Mouse (Mus musculus): ENCODE data around the gene Tnk2. TPM values are rescaled to one million over a fixed set of nuclear protein-coding genes. Genes with fewer than 3 reads are reported as not detected.

Gene Tnk2
- polyA plus RNA-seq, 1 experiment, result 155 TPM

GRCm38 (mm10) chr16:32678812-32679211, 35.1 kb downstream of the Tnk2 start:
- TF ChIP-seq GATA1 (IDR thresholded peaks at IDR 0.05; ENCODE audit: low read length), result no peak

DNA sequence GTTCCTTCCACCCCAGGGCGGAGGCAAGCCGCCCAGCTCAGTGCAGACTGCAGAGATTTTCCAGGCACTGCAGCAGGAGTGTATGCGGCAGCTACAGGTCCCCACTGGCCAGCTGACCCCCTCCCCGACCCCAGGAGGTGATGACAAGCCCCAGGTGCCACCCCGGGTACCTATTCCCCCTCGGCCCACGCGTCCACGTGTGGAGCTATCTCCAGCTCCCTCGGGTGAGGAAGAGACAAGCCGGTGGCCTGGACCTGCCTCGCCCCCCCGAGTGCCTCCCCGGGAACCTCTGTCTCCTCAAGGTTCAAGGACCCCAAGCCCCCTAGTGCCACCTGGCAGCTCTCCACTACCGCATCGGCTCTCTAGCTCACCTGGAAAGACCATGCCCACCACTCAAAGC, 36.3 kb downstream of the Tnk2 start:
- no peak for TF ChIP-seq GATA1 (IDR thresholded peaks at IDR 0.05; ENCODE audit: low read length)

DNA sequence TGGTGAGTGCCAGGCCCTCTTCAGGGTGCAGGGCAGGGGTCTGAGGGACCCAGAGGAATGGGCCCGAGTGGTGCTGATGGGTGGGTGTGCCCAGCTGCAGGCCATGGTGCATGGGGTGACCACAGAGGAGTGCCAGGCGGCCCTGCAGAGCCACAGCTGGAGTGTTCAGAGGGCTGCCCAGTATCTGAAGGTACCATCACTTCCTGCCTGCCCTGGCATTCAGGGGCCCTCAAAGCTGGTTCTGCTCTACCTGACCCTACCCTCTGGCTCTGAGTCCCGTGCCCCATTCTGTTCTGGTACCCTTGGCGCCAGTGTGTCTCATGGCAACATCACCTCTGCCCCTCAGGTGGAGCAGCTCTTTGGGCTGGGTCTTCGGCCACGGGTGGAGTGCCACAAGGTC, 37.1 kb downstream of the Tnk2 start:
- TF ChIP-seq GATA1 (IDR thresholded peaks at IDR 0.05; ENCODE audit: low read length), result no peak

- TF ChIP-seq GATA1 (IDR thresholded peaks at IDR 0.05; ENCODE audit: low read length), result no peak
Measured at GRCm38 (mm10) chr16:32682194-32682593, 38.5 kb downstream of the Tnk2 start.

GRCm38 (mm10) chr16:32682841-32683240, 39.2 kb downstream of the Tnk2 start:
- TF ChIP-seq GATA1 (IDR thresholded peaks at IDR 0.05; ENCODE audit: low read length), result no peak

DNA sequence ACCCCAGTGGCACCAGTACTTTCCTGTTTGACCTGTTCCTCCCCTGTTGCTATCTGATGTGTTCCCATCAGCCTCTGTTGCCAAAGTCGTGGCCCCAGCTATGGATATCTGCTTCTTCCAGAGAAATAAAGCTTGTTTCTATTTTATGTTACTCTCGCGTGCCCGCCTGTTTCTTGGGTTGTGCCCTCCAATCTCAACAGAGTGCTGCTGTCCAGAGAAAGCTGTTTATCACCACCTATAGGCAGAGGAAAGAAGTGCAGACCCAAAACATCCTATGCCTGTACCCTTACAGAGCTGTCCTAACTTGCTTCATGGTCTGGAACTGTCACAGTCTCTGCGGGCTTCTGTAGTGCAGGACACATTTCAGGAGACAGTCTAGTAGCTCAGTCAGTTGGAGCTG, 39.7 kb downstream of the Tnk2 start:
- no peak for TF ChIP-seq GATA1 (IDR thresholded peaks at IDR 0.05; ENCODE audit: low read length)

GRCm38 (mm10) chr16:32685405-32685804, 41.7 kb downstream of the Tnk2 start:
- TF ChIP-seq GATA1 (IDR thresholded peaks at IDR 0.05; ENCODE audit: low read length), result no peak

DNA sequence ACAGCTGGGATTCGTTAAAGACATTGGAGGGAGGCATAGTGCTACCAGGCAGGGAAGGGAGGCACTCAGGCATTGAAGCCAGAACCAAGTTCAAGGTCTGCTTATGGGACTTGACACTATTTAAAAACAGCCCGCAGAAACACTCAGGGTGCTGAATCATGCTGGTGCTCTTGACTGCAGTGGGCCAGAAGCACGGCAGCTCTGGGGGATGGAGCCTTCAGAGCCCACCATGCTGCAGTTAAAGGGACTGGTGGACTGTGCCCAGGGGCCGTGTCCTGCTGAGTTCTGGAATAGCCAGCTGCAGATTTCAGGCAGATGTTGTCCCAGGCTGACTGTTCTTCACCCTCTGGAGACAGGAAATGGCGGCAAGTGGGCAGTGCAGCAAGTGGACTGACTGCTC, 42.3 kb downstream of the Tnk2 start:
- no peak for TF ChIP-seq GATA1 (IDR thresholded peaks at IDR 0.05; ENCODE audit: low read length)

DNA sequence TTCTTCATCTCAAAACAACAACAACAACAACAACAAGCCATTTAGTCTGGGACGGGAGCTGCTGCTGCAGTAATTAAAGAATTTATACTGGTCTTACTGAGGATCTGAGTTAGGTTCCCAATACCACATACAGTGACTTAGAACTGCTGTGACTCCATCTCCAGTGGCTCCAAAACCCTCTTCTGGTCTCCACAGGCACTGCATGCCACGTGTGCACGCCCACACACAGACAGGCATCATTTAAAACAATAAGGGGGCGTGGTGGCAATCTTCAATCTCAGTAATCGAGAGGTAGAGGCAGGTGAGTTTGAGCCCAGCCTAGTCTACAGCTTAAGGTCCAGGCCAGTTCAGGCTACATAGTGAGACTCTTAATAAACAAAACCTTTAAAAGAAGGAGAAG, 43.5 kb downstream of the Tnk2 start:
- TF ChIP-seq GATA1 (IDR thresholded peaks at IDR 0.05; ENCODE audit: low read length), result no peak

GRCm38 (mm10) chr16:32688770-32689169, 45.1 kb downstream of the Tnk2 start:
- TF ChIP-seq GATA1 (IDR thresholded peaks at IDR 0.05; ENCODE audit: low read length), result no peak

DNA sequence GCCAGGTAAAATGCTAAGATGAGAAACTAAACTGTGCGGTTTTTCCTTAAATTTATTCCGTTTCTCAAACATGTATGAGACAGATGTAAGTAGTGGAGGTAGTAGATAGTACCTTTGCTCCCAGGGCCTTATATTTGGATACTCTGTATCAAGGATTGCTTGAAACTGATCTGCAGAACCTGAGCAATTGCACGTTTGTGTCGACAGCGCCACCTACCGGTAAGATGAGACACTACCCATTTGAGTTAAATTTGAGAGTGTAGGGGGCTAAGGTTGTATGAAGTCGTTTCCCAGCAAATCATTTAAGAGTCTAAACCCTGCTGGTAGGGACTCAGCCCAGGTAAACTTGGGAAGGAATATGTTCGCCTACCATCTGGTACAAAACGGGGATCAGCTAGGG, 45.8 kb downstream of the Tnk2 start:
- TF ChIP-seq GATA1 (IDR thresholded peaks at IDR 0.05; ENCODE audit: low read length), result no peak

- no peak for TF ChIP-seq GATA1 (IDR thresholded peaks at IDR 0.05; ENCODE audit: low read length)
Measured at GRCm38 (mm10) chr16:32696841-32697464, 53.3 kb downstream of the Tnk2 start.

GRCm38 (mm10) chr16:32697665-32698446, 54.2 kb downstream of the Tnk2 start:
- no peak for TF ChIP-seq GATA1 (IDR thresholded peaks at IDR 0.05; ENCODE audit: low read length)

GRCm38 (mm10) chr16:32698550-32698949, 54.9 kb downstream of the Tnk2 start:
- no peak for TF ChIP-seq GATA1 (IDR thresholded peaks at IDR 0.05; ENCODE audit: low read length)

GRCm38 (mm10) chr16:32703312-32703912, 59.7 kb downstream of the Tnk2 start:
- TF ChIP-seq GATA1 (IDR thresholded peaks at IDR 0.05; ENCODE audit: low read length), result no peak

GRCm38 (mm10) chr16:32705606-32706005, 61.9 kb downstream of the Tnk2 start:
- TF ChIP-seq GATA1 (IDR thresholded peaks at IDR 0.05; ENCODE audit: low read length), result no peak

Measured in G1E-ER4 (cell line).